Comparison of ENCODE assay signal across 8 mouse cellular contexts in genomic region chr1:77514325-77514962, GRCm38 (mm10). TPM values are rescaled to one million over a fixed set of nuclear protein-coding genes. Genes with fewer than 3 reads are reported as not detected.
DNase-seq lines count a peak whose midpoint lies in the region; ATAC-seq and TF ChIP-seq lines count a peak whose summit lies in the region.

No protein-coding gene starts in this region.

- H3K4me1 ChIP-seq in thymus, adult 2 months (replicated peaks; ENCODE audit: control insufficient read depth, insufficient read depth, low read length) = no peaks in the 10 kb centered on the region
- H3K4me1 ChIP-seq in embryonic fibroblast, embryonic 13.5 days (ENCODE audit: control insufficient read depth, insufficient read depth, low read length) = 0 out of 2 replicates have a peak, but pooled peaks cover 6% of the 10 kb centered on the region
- peaks cover 4 to 10% of the 10 kb centered on the region in 2 experiments for H3K4me1 ChIP-seq in heart, embryonic 14.5 days (ENCODE audit: control insufficient read depth in 2 of 2, insufficient read depth in 2 of 2, low read length in 2 of 2)
- H3K4me1 ChIP-seq in kidney, postnatal 0 days (replicated peaks; ENCODE audit: insufficient read depth, low read length) = peaks cover 17% of the 10 kb centered on the region
- peaks cover 29% of the 10 kb centered on the region for H3K4me1 ChIP-seq in lung, embryonic 15.5 days
- H3K4me1 ChIP-seq in olfactory bulb, adult 2 months (ENCODE audit: control insufficient read depth, insufficient read depth, low read length) = peaks cover 5% of the 10 kb centered on the region; the same call in 1 of the 2 replicates

- H3K4me2 ChIP-seq in heart, embryonic 14.5 days (ENCODE audit: low read length) = peak overlapping the region; percentile 77
- peak overlapping the region; percentile 89 for H3K4me2 ChIP-seq in kidney, postnatal 0 days (ENCODE audit: low read length)
- peak overlapping the region; percentile 91 for H3K4me2 ChIP-seq in lung, embryonic 15.5 days

- H3K27ac ChIP-seq in thymus, adult 2 months (ENCODE audit: control insufficient read depth, insufficient read depth, low read length) = no peak overlapping the region
- 0 out of 2 replicates have a peak overlapping the region, but pooled peaks have one; percentile 3 for H3K27ac ChIP-seq in embryonic fibroblast, embryonic 13.5 days (ENCODE audit: insufficient read depth, low read length)
- H3K27ac ChIP-seq in heart, embryonic 14.5 days (replicated peaks in 1 of 2; ENCODE audit: control insufficient read depth in 1 of 2, insufficient read depth in 1 of 2, low read depth in 2 of 2, low read length in 2 of 2) = peak overlapping the region in 1 of 2 experiments; percentile 55; a peak in 2 of 4 replicates
- peak overlapping the region; percentile 16; the same call in 1 of the 2 replicates for H3K27ac ChIP-seq in kidney, postnatal 0 days
- H3K27ac ChIP-seq in lung, embryonic 15.5 days = peak overlapping the region; percentile 57
- peak overlapping the region; percentile 35 for H3K27ac ChIP-seq in olfactory bulb, adult 2 months (ENCODE audit: insufficient read depth, low read depth, low read length)

- 3% methylated on average over 45 of the region's 45 CpGs for WGBS in thymus, adult 2 months
- WGBS in heart, embryonic 14.5 days = under 1% methylated on average over 45 of the region's 45 CpGs
- WGBS in kidney, postnatal 0 days = under 1% methylated on average over 45 of the region's 45 CpGs
- WGBS in lung, embryonic 15.5 days = under 1% methylated on average over 45 of the region's 45 CpGs
- 2% methylated on average over 45 of the region's 45 CpGs for WGBS in olfactory bulb, adult 2 months

- TF ChIP-seq CTCF in thymus, adult 2 months (IDR thresholded peaks at IDR 0.05; ENCODE audit: borderline replicate concordance, control insufficient read depth, extremely low read depth, insufficient read depth, low read length, poor library complexity) = no peak
- no peak for TF ChIP-seq CTCF in embryonic fibroblast, embryonic 13.5 days (IDR thresholded peaks at IDR 0.05; ENCODE audit: borderline replicate concordance, insufficient read depth, low read length)
- TF ChIP-seq CTCF in kidney, postnatal 0 days (IDR thresholded peaks at IDR 0.05; ENCODE audit: low read depth) = no peak
- 0 out of 2 replicates have a peak, but pooled peaks have one; percentile 5 for TF ChIP-seq CTCF in olfactory bulb, adult 2 months (IDR thresholded peaks at IDR 0.05; ENCODE audit: insufficient read depth, low read depth, low read length)

- 0 out of 2 replicates have a peak overlapping the region, but pooled peaks have one; percentile 9 for H3K4me3 ChIP-seq in thymus, adult 2 months (ENCODE audit: control insufficient read depth, insufficient read depth, low read length)
- peak overlapping the region; percentile 63 for H3K4me3 ChIP-seq in embryonic fibroblast, embryonic 13.5 days (ENCODE audit: insufficient read depth, low read length)
- H3K4me3 ChIP-seq in heart, embryonic 14.5 days (ENCODE audit: control insufficient read depth in 1 of 2, insufficient read depth in 1 of 2, low read depth in 1 of 2, low read length in 2 of 2) = peak overlapping the region; percentile 75 to 80
- peak overlapping the region; percentile 64 for H3K4me3 ChIP-seq in kidney, postnatal 0 days (replicated peaks; ENCODE audit: low read depth, low read length)
- H3K4me3 ChIP-seq in lung, embryonic 15.5 days = peak overlapping the region; percentile 67
- peak overlapping the region; percentile 72 for H3K4me3 ChIP-seq in olfactory bulb, adult 2 months (ENCODE audit: insufficient read depth, low read depth, low read length)

- peak overlapping the region; percentile 70 for H3K9ac ChIP-seq in heart, embryonic 14.5 days (ENCODE audit: low read length)
- peak overlapping the region; percentile 52 for H3K9ac ChIP-seq in kidney, postnatal 0 days (ENCODE audit: low read depth, low read length)
- peak overlapping the region; percentile 60 for H3K9ac ChIP-seq in lung, embryonic 15.5 days

- TF ChIP-seq POLR2A in thymus, adult 2 months (IDR thresholded peaks at IDR 0.05; ENCODE audit: control insufficient read depth, extremely low read depth, insufficient read depth, low read length, poor library complexity) = no peak
- no peak for TF ChIP-seq POLR2A in embryonic fibroblast, embryonic 13.5 days (IDR thresholded peaks at IDR 0.05; ENCODE audit: low read depth, low read length)
- TF ChIP-seq POLR2A in olfactory bulb, adult 2 months (IDR thresholded peaks at IDR 0.05; ENCODE audit: insufficient read depth, low read depth, low read length) = no peak

- ATAC-seq in heart, embryonic 14.5 days (ENCODE audit: insufficient number of reproducible peaks, insufficient read depth, low FRiP score, low read depth) = peak; percentile 1; the same call in 1 of the 2 replicates
- ATAC-seq in kidney, postnatal 0 days (replicated peaks; ENCODE audit: low FRiP score, low read depth) = peak; percentile 23
- 0 out of 2 replicates have a peak, but pooled peaks have one; percentile 7 for ATAC-seq in lung, embryonic 15.5 days (ENCODE audit: borderline replicate concordance, extremely low read depth, low FRiP score, low TSS enrichment)

- no peaks in the 10 kb centered on the region; the same call in 1 of the 2 replicates for H3K27me3 ChIP-seq in thymus, adult 2 months (ENCODE audit: control insufficient read depth, insufficient read depth, low read length)
- peaks cover 7% of the 10 kb centered on the region; the same call in 1 of the 2 replicates for H3K27me3 ChIP-seq in heart, embryonic 14.5 days (ENCODE audit: control insufficient read depth, insufficient read depth, low read length)
- no peaks in the 10 kb centered on the region for H3K27me3 ChIP-seq in kidney, postnatal 0 days (ENCODE audit: insufficient read depth, low read length)
- peaks cover 8% of the 10 kb centered on the region; the same call in 1 of the 2 replicates for H3K27me3 ChIP-seq in lung, embryonic 15.5 days

- no peaks in the 10 kb centered on the region for H3K36me3 ChIP-seq in thymus, adult 2 months (ENCODE audit: control insufficient read depth, insufficient read depth, low read length)
- 0 out of 2 replicates have a peak, but pooled peaks cover 5% of the 10 kb centered on the region for H3K36me3 ChIP-seq in heart, embryonic 14.5 days (ENCODE audit: control insufficient read depth, insufficient read depth, low read length)
- no peaks in the 10 kb centered on the region for H3K36me3 ChIP-seq in kidney, postnatal 0 days (ENCODE audit: insufficient read depth, low read length)
- 0 out of 2 replicates have a peak, but pooled peaks cover 4% of the 10 kb centered on the region for H3K36me3 ChIP-seq in lung, embryonic 15.5 days

- H3K9me3 ChIP-seq in heart, embryonic 14.5 days (ENCODE audit: control insufficient read depth, low read length) = no peaks in the 10 kb centered on the region
- no peaks in the 10 kb centered on the region for H3K9me3 ChIP-seq in kidney, postnatal 0 days (replicated peaks; ENCODE audit: low read length)
- no peaks in the 10 kb centered on the region for H3K9me3 ChIP-seq in lung, embryonic 15.5 days

- no peak for DNase-seq in thymus, adult 2 months
- no peak for DNase-seq in thymus, postnatal 25 days
- DNase-seq in kidney, postnatal 0 days (ENCODE audit: low spot score) = peak; percentile 68
- no peak for DNase-seq in thymus, adult 18-20 months

RNA-seq across cellular contexts. Expression of gene Epha4, which starts 0.4 kb away (rescaled TPM):
- 1.7 and 3.9 TPM in 2 replicates for polyA plus RNA-seq in thymus, adult 2 months (2012; rRNA removed)
- polyA plus RNA-seq in embryonic fibroblast, embryonic 13.5 days (2011; ENCODE audit: insufficient read length, low read depth, missing spikeins) = 20.9 and 26.4 TPM in 2 replicates
- 10.0 and 14.1 TPM in 2 replicates for polyA plus RNA-seq in heart, embryonic 14.5 days (2014; fragmentation: Nextera tagmentation; extraction: Ambion mirVana)
- 12.0 and 14.0 TPM in 2 replicates for polyA plus RNA-seq in kidney, postnatal 0 days (2015; fragmentation: Nextera tagmentation; extraction: Ambion mirVana)
- polyA plus RNA-seq in lung, embryonic 15.5 days (2015; fragmentation: Nextera tagmentation; extraction: Ambion mirVana) = 14.2 and 16.9 TPM in 2 replicates
- not detected in 2 replicates for polyA plus RNA-seq in olfactory bulb, adult 2 months (2012; ENCODE audit: insufficient read depth, insufficient read length, low replicate concordance, missing spikeins)

Comparison
In these comparisons a context has a peak if more than half of its experiments do, and no peak if none do; other contexts are left out.
1. H3K4me3 ChIP-seq: peak in every context shown above with its lines; median percentile 78 in heart, embryonic 14.5 days; 72 in olfactory bulb, adult 2 months; 67 in lung, embryonic 15.5 days; 64 in kidney, postnatal 0 days; 63 in embryonic fibroblast, embryonic 13.5 days; 9 in thymus, adult 2 months.